Mouse (Mus musculus): ENCODE data around the gene Hpcal1. TPM values are rescaled to one million over a fixed set of nuclear protein-coding genes. Genes with fewer than 3 reads are reported as not detected.

The Hpcal1 gene
- polyA plus RNA-seq, 1 experiment from 2014 or later, result 50.3 TPM

DNA sequence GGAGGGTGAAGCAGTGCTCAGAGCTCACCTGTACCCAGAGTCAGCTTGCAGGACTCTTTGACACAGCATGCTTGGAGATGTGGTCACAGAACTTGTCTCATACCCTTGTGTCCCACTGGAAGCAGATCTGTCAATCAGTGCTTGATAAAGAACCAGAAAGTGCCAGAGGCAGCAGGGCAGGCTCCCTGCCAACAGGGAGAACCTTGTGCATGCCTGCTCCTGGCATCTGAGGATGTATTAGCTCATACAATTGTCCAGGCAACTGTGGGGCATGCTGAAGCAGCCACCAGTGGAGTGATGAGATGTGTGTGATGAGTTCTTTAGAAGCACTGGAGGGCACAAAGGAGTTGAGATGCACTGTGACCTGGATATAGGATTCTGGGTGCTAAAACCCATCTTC is 30.4 kb downstream of the Hpcal1 start:
- H3K36me3 ChIP-seq (ENCODE audit: control insufficient read depth, insufficient read depth, low read length), result no peaks in the 10 kb centered on the region
- ATAC-seq, result no peak
- H3K4me2 ChIP-seq (ENCODE audit: low read depth, low read length), result no peak overlapping the region
- H3K4me3 ChIP-seq (ENCODE audit: low read length), result no peak overlapping the region
- H3K9me3 ChIP-seq (ENCODE audit: control insufficient read depth, low read length), result no peaks in the 10 kb centered on the region
- H3K4me1 ChIP-seq (ENCODE audit: control insufficient read depth, insufficient read depth, low read length), result peaks cover 20% of the 10 kb centered on the region
- H3K27me3 ChIP-seq (replicated peaks; ENCODE audit: control insufficient read depth, insufficient read depth, low read length), result no peaks in the 10 kb centered on the region
- no peak overlapping the region for H3K27ac ChIP-seq (ENCODE audit: low read length)
- H3K9ac ChIP-seq (ENCODE audit: low read depth, low read length), result no peak overlapping the region

- no peaks in the 10 kb centered on the region for H3K9me3 ChIP-seq (ENCODE audit: control insufficient read depth, low read length)
- no peak for ATAC-seq
- H3K9ac ChIP-seq (ENCODE audit: low read depth, low read length), result no peak overlapping the region
- WGBS, result 90% methylated on average over 13 of the region's 13 CpGs
- H3K4me2 ChIP-seq (ENCODE audit: low read depth, low read length), result no peak overlapping the region
- H3K4me1 ChIP-seq (ENCODE audit: control insufficient read depth, insufficient read depth, low read length), result peaks cover 34% of the 10 kb centered on the region
- no peak overlapping the region for H3K4me3 ChIP-seq (ENCODE audit: low read length)
- H3K27me3 ChIP-seq (replicated peaks; ENCODE audit: control insufficient read depth, insufficient read depth, low read length), result no peaks in the 10 kb centered on the region
- no peak overlapping the region for H3K27ac ChIP-seq (ENCODE audit: low read length)
- no peaks in the 10 kb centered on the region for H3K36me3 ChIP-seq (ENCODE audit: control insufficient read depth, insufficient read depth, low read length)
Measured at GRCm38 (mm10) chr12:17722452-17723181, 32.0 kb downstream of the Hpcal1 start.

DNA sequence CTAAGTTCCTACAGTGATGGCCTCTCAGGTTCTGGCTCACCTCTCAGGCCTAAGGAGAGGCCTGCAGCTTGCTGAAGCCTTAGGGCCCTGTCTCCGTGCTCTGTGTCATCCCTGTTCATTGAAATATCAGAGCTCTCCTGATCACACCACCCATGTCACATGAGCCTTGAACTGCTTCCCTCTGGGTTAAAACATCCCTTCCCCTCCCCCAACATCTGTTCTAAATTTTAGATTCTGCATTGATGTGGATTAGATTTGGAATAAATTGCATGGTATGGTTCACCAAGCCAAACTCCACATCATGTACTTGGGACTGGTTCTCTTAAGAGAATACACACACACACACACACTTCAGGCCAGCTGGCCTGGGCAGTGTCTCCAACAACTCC is 32.5 kb downstream of the Hpcal1 start:
- ATAC-seq, result no peak
- H3K4me3 ChIP-seq (ENCODE audit: low read length), result no peak overlapping the region

GRCm38 (mm10) chr12:17723999-17724398 is 33.3 kb downstream of the Hpcal1 start:
- Histone ChIP-seq H3K36me3 (ENCODE audit: control insufficient read depth, insufficient read depth, low read length) (no peaks in the 10 kb centered on the region), H3K27ac (ENCODE audit: low read length) (peak overlapping the region; percentile 91), H3K4me2 (ENCODE audit: low read depth, low read length) (no peak overlapping the region), H3K9ac (ENCODE audit: low read depth, low read length) (0 out of 2 replicates have a peak overlapping the region, but pooled peaks have one; percentile 13), H3K9me3 (ENCODE audit: control insufficient read depth, low read length) (no peaks in the 10 kb centered on the region), H3K4me3 (ENCODE audit: low read length) (no peak overlapping the region), H3K4me1 (ENCODE audit: control insufficient read depth, insufficient read depth, low read length) (peaks cover 44% of the 10 kb centered on the region), H3K27me3 (replicated peaks; ENCODE audit: control insufficient read depth, insufficient read depth, low read length) (no peaks in the 10 kb centered on the region)
- WGBS, result 37% methylated on average over 6 of the region's 6 CpGs
- no peak for ATAC-seq

More for the DNA sequence above, 32.5 kb downstream of the Hpcal1 start:
- H3K27ac ChIP-seq (ENCODE audit: low read length), result no peak overlapping the region
- no peak overlapping the region for H3K9ac ChIP-seq (ENCODE audit: low read depth, low read length)
- H3K27me3 ChIP-seq (replicated peaks; ENCODE audit: control insufficient read depth, insufficient read depth, low read length), result no peaks in the 10 kb centered on the region
- H3K4me2 ChIP-seq (ENCODE audit: low read depth, low read length), result no peak overlapping the region
- WGBS, result 88% methylated on average over 1 of the region's 1 CpGs
- no peaks in the 10 kb centered on the region for H3K9me3 ChIP-seq (ENCODE audit: control insufficient read depth, low read length)
- H3K4me1 ChIP-seq (ENCODE audit: control insufficient read depth, insufficient read depth, low read length), result peaks cover 39% of the 10 kb centered on the region
- no peaks in the 10 kb centered on the region for H3K36me3 ChIP-seq (ENCODE audit: control insufficient read depth, insufficient read depth, low read length)

GRCm38 (mm10) chr12:17724412-17725090 is 33.9 kb downstream of the Hpcal1 start:
- Histone ChIP-seq H3K4me1 (ENCODE audit: control insufficient read depth, insufficient read depth, low read length) (peaks cover 46% of the 10 kb centered on the region), H3K4me2 (ENCODE audit: low read depth, low read length) (no peak overlapping the region), H3K9ac (ENCODE audit: low read depth, low read length) (peak overlapping the region; percentile 13; the same call in 1 of the 2 replicates), H3K9me3 (ENCODE audit: control insufficient read depth, low read length) (no peaks in the 10 kb centered on the region), H3K27me3 (replicated peaks; ENCODE audit: control insufficient read depth, insufficient read depth, low read length) (no peaks in the 10 kb centered on the region), H3K27ac (ENCODE audit: low read length) (peak overlapping the region; percentile 91), H3K36me3 (ENCODE audit: control insufficient read depth, insufficient read depth, low read length) (no peaks in the 10 kb centered on the region), H3K4me3 (ENCODE audit: low read length) (no peak overlapping the region)
- WGBS, result 45% methylated on average over 3 of the region's 3 CpGs
- ATAC-seq, result peak; percentile 92

DNA sequence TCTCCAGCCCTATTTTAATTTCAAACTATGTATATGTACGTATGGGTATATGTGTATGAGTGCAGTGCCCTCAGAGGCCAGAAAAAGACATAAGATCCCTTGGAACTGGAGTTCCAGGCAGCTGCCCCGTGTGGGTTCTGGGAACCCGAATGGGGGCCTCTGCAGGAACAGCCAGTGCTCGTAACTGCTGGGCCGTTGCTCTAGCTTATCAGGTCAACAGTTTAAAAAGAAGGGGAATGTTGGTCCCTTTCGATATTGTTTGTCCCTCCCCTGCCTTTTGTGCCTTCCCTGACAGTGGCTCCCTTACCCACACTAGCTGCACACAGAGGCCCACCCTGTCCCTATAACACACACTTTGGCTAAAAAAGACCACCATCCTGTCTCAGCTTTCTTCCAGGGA is 34.9 kb downstream of the Hpcal1 start:
- Histone ChIP-seq H3K4me1 (ENCODE audit: control insufficient read depth, insufficient read depth, low read length) (peaks cover 46% of the 10 kb centered on the region), H3K36me3 (ENCODE audit: control insufficient read depth, insufficient read depth, low read length) (no peaks in the 10 kb centered on the region), H3K4me3 (ENCODE audit: low read length) (no peak overlapping the region), H3K27me3 (replicated peaks; ENCODE audit: control insufficient read depth, insufficient read depth, low read length) (no peaks in the 10 kb centered on the region), H3K4me2 (ENCODE audit: low read depth, low read length) (no peak overlapping the region), H3K27ac (ENCODE audit: low read length) (peak overlapping the region; percentile 87), H3K9ac (ENCODE audit: low read depth, low read length) (peak overlapping the region; percentile 45; the same call in 1 of the 2 replicates), H3K9me3 (ENCODE audit: control insufficient read depth, low read length) (no peaks in the 10 kb centered on the region)
- WGBS, result 54% methylated on average over 6 of the region's 6 CpGs
- no peak for ATAC-seq

DNA sequence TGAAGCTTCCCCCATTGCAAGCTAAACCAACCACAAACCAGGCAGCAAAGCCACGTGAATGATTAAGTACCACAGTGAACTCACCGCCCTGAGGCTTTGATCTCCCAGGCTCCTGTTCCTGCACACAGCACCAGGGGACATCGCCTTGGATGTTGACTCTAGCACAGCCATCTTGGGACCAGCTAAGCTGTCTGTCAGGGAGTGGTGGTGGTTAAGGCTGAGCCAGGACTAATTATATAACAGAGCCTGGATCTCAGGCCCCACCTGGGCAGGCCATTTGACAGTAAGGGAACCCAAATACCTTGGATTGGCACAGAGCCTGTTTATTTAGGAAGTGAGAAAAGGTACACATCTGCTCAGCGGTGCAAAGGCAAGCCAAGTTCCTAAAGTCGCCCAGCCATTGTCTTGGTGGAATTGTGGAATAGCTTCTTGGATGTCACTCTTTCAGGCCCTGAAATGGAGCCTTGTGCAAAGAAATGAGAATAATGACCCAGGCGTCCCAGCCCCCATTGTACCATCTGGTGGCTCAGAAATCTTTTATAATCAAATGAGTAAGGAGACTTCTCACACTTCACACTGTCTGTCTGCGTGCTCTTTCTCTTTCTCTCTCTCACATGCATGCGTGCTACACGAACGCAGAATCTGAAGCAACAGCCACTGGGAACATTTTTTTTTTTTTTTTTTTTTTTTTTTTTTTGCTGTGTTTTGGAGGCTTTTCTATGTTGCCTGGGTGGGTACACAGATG is 36.1 kb downstream of the Hpcal1 start:
- Histone ChIP-seq H3K4me3 (ENCODE audit: low read length) (no peak overlapping the region), H3K4me2 (ENCODE audit: low read depth, low read length) (no peak overlapping the region), H3K9me3 (ENCODE audit: control insufficient read depth, low read length) (no peaks in the 10 kb centered on the region), H3K9ac (ENCODE audit: low read depth, low read length) (no peak overlapping the region), H3K27me3 (replicated peaks; ENCODE audit: control insufficient read depth, insufficient read depth, low read length) (no peaks in the 10 kb centered on the region), H3K36me3 (ENCODE audit: control insufficient read depth, insufficient read depth, low read length) (no peaks in the 10 kb centered on the region), H3K4me1 (ENCODE audit: control insufficient read depth, insufficient read depth, low read length) (peaks cover 49% of the 10 kb centered on the region), H3K27ac (ENCODE audit: low read length) (no peak overlapping the region; the same call in 1 of the 2 replicates)
- no peak for ATAC-seq
- 64% methylated on average over 10 of the region's 10 CpGs for WGBS

- ATAC-seq, result peak; percentile 38; the same call in 1 of the 2 replicates
- Histone ChIP-seq H3K4me3 (ENCODE audit: low read length) (no peak overlapping the region), H3K4me1 (ENCODE audit: control insufficient read depth, insufficient read depth, low read length) (peaks cover 59% of the 10 kb centered on the region), H3K27ac (ENCODE audit: low read length) (peak overlapping the region; percentile 47), H3K36me3 (ENCODE audit: control insufficient read depth, insufficient read depth, low read length) (no peaks in the 10 kb centered on the region), H3K9me3 (ENCODE audit: control insufficient read depth, low read length) (no peaks in the 10 kb centered on the region), H3K9ac (ENCODE audit: low read depth, low read length) (no peak overlapping the region), H3K27me3 (replicated peaks; ENCODE audit: control insufficient read depth, insufficient read depth, low read length) (no peaks in the 10 kb centered on the region), H3K4me2 (ENCODE audit: low read depth, low read length) (0 out of 2 replicates have a peak overlapping the region, but pooled peaks have one; percentile 14)
- WGBS, result 44% methylated on average over 13 of the region's 13 CpGs
Measured at GRCm38 (mm10) chr12:17727676-17728339, 37.2 kb downstream of the Hpcal1 start.

Data from intestine, embryonic 16.5 days (tissue).